Mouse (Mus musculus) T-cell, adult 2 months (primary cell): Measurements from ENCODE around the gene Slc38a1.

Source experiments
- DNase-seq: peaks from one replicate; pipeline ENCODE4 v3.0.0; 2022; ENCODE audit warnings: low spot score

Slc38a1 gene

GRCm38 (mm10) chr15:96608671-96609070 lies 34.0 kb downstream of the Slc38a1 start:
- no peak for DNase-seq

- no peak for DNase-seq
Observed at GRCm38 (mm10) chr15:96607422-96607821, 35.3 kb downstream of the Slc38a1 start.

- DNase-seq = no peak
Observed at GRCm38 (mm10) chr15:96604282-96604681, 38.4 kb downstream of the Slc38a1 start.

GRCm38 (mm10) chr15:96602043-96602442 lies 40.7 kb downstream of the Slc38a1 start:
- DNase-seq = no peak

GRCm38 (mm10) chr15:96599852-96600781 lies 42.6 kb downstream of the Slc38a1 start:
- no peak for DNase-seq

DNA sequence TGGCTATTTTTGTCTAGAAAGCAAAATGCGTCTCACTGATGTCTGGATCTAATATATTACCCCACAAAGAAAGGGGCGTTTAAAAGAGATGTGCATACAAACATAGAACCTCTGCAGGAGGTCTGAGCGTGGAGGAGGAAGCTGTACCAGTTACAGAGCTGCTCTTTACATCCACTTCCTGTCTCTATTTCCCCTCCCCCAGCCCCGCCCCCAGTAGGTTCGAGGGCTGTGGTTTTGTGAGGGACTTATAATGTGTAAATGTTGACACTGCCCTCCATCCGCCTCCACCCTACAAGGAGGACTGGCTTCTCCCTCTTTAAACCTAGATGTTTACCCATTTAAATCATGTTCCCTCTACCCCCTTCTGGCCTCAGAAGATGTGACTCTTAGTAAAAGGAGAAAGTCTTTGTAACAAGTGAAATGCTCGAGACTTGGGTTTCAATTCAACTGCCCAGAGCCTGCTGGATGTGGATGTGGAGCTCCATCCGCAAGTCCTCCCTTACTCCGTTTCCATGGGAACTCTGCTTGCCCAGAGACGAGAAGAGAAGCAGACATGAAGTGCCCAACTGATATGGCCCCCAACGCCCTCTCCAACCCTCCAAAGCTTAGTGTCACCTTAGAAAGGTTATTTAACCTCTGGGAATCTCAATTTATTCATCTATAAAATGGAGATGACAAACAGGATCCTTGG lies 43.7 kb downstream of the Slc38a1 start:
- peak; percentile 90 for DNase-seq

GRCm38 (mm10) chr15:96597116-96597515 lies 45.6 kb downstream of the Slc38a1 start:
- DNase-seq = no peak

GRCm38 (mm10) chr15:96594316-96594715 lies 48.4 kb downstream of the Slc38a1 start:
- no peak for DNase-seq

DNA sequence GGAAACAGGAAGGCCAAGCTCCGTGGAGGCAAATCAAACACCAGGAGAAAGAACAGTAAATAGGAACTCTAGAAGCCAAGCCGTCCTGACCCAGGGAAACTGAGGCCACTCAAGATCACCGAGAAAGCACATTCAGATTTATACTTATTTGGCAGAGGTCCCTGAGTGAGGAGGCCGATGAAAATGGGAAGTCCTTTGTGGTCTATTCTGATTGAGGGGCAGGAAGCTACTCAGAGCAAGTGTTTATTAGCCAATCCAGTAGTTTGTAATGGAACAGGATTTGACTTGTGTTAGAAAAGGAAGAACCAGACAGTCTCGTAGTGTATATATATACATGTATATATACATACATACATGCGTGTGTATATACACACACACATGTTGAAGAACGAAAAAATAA lies 48.8 kb downstream of the Slc38a1 start:
- DNase-seq = no peak

DNA sequence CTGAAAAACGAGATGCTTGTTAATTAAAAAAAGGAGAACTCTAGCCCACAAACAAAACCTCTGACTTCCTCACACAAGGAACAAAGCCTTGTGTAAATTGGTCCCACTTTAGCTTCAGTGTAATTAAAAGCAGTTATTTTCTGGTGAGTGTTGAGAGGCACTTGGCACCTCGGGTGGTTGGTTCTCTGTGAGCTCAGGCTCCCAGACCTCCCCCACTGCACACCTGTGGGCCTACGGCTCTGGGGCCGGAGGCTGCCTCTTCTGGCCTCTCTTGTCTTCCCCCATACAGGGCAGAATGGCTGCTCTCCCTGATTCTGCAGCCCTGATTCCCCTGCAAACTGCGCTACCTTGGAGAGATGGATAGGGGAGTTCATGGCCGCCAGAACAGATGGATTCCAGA lies 49.3 kb downstream of the Slc38a1 start:
- DNase-seq = no peak

DNA sequence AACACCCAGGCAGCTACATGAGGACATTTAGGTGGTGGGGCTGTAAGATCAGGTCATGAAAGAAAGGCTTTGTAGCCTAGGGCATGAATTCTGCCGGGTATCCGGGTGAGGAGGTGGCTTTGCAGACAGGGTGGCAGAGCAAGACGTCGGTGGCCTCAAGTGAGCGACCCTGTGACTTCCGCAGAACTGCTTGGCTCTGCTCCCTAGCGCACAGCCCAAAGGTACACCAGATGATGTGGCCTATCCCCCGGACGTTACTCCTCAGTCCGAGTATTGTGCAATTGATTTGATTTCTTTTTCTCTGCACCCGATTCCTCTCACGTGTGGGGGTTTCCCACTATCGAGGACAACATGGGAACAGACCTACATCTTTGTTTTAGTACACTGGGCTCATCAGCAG lies 49.7 kb downstream of the Slc38a1 start:
- peak; percentile 18 for DNase-seq

- DNase-seq = no peak
Observed at GRCm38 (mm10) chr15:96591876-96592417, 50.8 kb downstream of the Slc38a1 start.

GRCm38 (mm10) chr15:96588996-96589657 lies 53.6 kb downstream of the Slc38a1 start:
- DNase-seq = no peak

- DNase-seq = no peak
Observed at GRCm38 (mm10) chr15:96587998-96588397, 54.7 kb downstream of the Slc38a1 start.

- peak; percentile 59 for DNase-seq
Observed at GRCm38 (mm10) chr15:96583371-96584008, 59.2 kb downstream of the Slc38a1 start.

- DNase-seq = no peak
Observed at GRCm38 (mm10) chr15:96576998-96577397, 65.7 kb downstream of the Slc38a1 start.

GRCm38 (mm10) chr15:96568983-96569363 lies 73.7 kb downstream of the Slc38a1 start:
- DNase-seq = no peak

- no peak for DNase-seq
Observed at GRCm38 (mm10) chr15:96568271-96568982, 74.3 kb downstream of the Slc38a1 start.

- peak; percentile 57 for DNase-seq
Observed at GRCm38 (mm10) chr15:96566850-96567271, 75.9 kb downstream of the Slc38a1 start.

DNA sequence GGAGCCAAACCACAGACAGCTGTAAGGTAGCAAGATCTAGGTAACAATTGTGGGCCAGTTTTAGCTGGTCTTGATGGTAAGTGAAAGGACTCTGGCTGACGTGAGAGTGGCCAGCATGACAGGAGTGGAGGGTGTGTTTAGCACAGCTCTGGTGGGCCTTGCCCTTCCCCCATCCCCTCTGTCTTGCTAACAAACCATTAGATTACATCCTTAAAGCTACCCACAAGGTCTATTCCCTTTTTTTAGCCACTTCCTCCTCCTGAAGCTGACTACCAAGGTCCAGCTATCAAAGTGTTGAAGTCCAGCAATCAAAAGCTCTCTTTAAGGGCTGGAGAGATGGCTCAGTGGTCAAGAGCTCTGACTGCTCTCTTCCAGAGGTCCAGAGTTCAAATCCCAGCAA lies 78.9 kb downstream of the Slc38a1 start:
- DNase-seq = no peak

DNA sequence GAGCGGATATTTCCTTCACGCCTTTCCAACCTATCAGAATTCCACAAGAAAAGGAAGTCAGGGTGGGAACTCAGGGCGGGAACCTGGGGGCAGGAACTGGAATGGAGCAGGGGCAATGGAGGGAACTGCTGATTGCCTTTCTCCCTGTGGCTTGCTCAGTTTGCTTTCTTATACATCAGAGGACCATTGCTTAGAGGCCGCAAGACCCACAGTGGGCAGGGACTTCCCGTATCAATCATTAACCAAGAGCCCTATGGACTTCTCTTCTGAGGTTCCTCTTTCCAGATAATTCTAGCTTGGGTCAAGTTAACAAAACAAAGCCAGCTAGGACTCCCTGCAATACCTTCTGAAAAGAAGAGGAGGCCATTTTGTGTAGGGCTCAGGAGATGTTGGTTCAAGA lies 80.2 kb downstream of the Slc38a1 start:
- no peak for DNase-seq
